Mouse (Mus musculus) embryo, embryonic 11.5 days (tissue): Measurements from ENCODE around the gene Kcns3.

Experiments
- DNase-seq: peaks from one replicate; pipeline ENCODE4 v3.0.0-alpha.2; 2012; ENCODE audit warnings: low read depth, low spot score

Kcns3 gene

DNA sequence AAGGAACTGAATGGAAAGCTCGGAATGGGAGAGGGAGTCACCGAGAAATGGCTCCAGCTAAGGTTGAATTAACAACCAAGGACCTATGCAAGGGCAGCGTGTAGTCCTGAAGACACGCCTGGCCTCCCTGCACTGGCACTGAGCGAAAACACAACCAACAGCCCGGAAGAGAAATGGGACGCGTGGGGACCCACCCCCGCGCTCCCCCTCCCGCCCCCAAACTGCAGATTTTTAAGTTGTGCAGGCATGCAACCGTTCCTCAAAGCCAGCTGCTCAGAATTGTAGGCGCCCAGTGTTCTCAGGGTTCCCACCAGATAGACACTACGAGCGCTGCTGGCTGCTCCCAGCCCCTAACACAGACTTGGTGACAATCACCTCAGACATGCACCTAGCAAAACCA is at the start of gene Kcns3:
Gene Kcns3, minus strand, starts transcription at position 42 of the 400 bp plus-strand sequence.
- no peak for DNase-seq

DNA sequence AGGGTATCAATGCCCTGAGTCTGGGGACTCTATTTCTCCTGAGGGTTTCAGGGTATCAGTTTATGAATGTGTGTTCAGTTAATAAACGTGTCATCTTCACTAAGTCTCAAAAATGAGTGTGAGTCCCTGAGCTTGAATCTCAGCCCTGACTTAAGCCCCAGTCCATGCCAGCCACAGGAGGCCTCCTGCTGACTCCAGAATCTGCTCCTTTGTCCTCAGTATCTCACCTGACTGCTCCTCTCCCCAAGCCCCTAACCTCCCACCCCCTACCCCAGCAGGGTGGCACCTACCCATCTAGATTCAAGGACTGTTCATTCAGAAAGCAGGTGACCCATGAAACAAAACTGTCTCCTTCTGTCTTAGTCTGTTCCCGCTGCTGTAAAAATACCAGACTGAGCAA is 47.7 kb upstream of the Kcns3 start:
- no peak for DNase-seq

DNA sequence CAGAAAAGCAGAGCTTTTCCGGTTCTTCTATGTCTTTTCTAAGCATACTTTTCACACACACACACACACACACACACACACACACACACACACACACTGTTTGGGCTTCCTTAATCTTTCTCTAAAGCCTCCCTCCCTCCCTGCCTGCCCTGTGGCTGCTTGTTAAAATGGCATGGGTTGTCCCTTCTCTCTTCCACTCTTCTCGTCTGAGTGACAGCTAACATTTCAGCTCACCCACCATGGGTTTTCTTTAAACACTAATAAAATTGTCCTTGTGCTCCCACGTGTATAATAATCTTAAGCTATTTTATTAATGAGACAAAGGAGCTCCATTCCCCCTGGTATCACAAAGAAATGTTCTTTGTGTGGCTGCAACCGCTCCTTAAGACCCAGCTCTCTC is 47.2 kb upstream of the Kcns3 start:
- DNase-seq = no peak

DNA sequence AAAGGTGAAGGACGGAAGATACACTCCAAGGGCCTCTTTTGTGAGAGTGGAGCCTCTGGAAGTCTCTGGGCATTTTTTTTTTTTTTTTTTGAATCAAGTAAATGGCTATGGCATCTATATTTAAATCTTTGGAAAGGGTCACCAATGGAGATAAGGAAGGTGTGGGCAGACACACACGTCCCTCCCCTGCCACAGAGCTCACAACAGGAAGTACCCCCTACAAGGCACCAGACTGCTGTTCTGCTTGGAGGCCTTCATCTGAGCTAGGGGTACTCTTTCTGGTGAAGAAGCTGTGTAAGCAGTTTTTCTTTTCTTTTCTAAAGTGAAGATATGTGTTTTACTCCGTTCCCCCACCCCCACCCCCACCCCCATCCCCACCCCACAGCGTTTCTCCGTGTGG is 46.0 kb upstream of the Kcns3 start:
- DNase-seq = no peak

DNA sequence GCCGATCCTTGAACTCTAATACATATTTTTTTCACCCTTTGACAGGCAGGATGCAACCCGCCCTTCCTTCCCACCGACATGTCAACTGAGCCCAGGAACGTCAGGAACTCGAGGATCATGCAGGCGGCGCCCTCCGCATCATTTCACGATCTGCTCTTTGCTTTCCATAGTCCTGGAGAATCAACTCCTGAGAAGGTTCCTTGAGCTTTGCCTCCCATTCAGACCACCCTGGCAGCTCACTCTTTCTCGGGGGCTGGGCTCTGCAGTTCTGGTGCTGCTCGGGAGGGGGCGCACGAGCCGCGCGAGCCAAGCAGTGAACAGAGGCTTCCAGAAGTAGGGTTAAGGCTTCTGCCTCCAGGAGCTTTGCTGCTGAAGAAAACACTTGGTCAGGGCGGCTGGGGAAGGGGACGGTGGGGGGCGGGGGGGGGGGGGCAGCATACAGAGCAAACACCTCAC is 45.3 kb upstream of the Kcns3 start:
- DNase-seq = peak; percentile 51

DNA sequence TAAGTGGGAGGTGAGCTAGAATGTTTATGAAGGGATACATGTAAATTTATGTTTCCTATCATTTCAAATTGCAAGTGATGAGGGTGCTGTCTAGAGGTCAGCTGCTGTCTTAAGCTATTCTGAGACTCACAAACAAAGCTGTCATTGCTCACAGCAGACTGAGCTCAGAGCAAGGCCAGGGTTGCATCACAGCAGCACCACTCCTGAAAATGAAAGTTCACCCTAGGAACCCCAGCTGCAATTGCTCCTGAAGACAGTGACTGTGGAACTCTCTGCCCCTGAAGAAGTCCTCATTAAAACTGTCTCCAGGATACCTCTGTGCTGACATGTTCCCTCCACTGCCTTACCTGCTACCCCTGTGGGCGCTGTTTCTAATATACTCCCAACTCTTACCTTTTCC is 44.2 kb upstream of the Kcns3 start:
- no peak for DNase-seq

DNA sequence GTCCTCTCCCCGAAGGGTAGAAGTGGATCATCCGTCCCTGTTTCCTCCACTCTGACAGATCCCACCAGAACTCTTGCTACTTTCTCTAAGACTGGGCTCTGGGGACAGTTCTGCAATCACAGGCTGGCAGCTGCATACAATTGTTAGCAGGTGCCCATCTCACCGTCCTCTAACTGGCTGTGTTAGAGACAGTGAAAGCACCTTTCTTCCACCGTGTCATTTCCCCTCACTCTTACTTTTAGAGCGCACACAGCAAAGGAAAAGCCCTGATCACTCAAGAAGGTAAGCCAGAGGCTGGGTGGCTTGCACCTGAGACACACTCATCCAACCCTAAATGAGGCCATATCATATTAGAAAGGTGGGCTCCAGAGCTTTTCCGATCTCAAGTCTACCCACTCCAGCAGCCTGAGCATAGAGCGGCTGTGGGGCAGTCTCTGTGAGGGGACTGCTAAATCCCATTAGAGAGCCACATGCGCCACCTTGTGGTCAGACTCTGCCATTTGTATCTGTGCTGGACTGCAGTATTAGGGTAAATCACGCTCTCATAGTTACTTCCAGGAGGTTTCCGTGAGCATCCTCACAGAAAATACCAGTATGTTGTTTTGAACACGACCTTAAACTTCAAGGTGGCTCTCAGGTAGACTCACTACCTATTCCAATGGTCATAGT is 27.8 kb upstream of the Kcns3 start:
- peak; percentile 82 for DNase-seq

DNA sequence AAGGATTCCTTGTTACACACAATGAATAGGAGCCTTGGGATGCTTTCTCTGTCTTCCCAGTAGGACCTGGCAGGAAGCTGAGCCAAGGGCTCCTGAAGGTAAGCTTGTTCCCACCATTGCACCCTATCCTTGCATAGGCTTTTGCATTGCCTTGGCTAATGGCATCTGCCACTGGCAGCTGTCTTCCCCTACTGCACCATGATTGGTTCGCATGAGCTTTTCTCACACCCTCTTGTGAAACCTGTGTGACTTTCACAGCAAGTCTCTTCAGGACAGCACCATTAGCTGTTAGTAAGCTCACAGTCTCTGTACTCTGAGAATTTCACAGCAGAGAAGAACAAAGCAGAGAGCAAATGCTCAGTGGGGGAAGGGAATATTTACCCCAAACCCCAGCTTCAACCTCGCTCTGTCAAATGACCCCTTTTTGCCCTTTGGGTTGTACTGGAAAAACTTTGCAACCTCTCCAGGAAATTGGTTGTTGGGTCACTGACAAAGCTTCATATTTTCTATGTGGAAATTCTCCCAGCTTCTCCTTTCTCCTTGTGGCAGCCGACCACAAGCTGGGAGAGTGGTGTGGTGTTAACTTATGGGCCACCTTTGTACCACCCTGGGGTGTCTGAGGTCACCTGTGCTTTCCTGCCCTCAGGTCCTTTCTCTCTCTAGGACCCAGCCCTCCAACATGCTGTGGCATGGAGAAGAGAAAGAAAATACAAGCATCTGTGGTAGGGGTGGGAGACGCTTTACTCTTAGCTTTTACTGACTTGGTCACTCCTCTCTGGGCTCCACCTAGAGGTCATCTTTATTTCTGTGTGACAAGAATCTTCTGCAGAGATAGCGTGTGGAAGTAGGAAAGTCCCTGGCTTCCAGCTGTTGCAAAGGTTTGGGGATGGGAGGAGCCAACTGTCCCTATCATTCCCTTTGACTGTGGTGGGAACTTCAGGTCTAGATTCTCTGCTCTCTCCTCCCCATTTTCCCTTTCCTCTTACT is 26.8 kb upstream of the Kcns3 start:
- no peak for DNase-seq

DNA sequence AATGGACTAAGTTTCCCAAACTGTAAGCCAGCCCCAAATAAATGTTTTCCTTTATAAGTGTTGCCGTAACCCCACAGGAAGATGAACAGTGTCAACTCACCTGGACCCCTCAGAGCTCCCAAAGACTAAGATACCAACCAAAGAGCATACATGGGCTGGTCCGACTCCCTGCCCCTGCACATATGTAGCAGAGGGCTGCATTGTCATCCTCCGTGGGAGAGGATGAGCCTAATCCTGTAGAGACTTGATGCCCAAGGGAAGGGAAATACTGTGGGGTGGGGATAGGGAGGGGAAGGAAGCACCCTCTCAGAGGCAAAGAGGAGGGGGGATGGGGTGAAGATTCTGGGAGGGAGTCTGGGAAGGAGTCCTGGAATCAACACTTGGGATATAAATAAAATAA is 7.8 kb upstream of the Kcns3 start:
- no peak for DNase-seq

DNA sequence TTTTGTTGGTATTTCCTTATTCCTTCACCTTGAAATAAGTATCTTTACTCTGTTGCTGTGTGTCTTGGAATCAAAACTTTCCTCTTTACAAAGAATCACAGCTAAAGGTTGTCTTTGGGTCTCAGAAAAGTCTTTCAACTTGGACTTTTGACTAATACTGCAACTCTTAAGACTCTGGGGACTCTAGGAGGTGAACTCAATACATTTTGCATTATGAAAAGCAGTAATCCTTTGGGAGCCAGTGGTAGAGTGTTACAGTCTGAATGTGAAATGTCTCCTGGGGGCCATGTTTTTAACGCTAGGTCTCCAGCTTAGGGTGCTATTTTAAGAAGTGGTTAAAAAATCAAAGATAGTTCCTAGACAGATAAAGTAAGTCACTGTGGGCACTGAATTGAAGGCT is 4.3 kb upstream of the Kcns3 start:
- no peak for DNase-seq

DNA sequence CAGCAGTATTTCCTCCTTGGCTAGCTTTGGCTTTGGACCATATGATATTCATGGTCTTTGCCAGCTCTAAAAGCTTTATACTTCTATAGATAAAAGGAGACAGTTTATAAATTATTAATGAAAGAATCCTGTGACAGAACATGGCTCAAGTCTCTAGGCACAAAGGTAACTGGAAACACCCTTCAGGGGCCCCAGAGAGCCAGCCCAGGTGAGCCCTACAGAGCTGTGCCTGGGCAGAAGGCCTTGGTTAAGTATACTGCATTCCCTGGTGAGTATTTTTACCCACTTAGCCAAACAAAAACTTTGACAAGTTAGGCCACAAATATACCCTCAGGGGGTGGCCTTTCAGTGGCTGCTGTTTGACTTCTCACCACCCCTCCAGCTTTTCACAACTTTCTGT is 2.7 kb upstream of the Kcns3 start:
- DNase-seq = no peak

DNA sequence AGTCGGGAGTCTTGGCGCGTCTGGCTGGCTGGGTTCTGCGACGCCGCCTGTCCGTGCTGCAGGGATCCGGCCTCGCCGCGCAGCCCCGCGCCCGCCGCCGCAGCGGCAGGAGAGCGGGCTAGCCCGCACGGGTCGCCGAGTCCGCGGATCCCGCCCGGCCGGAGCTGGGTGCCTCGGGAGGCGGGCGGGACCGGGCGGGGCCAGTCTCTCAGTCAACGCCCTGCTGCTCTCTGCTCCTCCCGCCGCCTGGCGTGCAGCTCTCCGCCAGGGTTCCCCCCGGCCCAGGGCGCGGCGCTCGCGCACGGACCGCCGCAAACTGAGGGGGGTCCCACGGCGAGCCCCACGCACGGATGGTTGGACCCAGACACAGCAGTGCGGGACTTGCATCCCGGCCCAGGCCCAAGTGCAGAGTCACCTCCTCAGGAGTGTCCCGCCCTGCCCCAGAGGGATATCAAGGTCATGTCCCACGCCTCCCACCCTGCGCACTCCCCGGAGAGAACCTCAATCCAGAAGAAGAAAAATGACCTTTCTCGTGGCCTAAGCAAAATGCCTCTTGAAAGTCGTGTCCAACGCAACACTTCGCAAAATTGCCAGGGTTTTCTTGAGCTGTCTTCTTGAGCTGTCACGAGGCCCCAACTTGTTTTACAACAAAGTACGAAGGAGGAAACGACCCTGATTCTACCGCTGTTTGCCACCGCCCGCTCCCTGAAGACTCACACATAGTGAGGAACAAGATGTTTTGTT is 492 bp downstream of the Kcns3 start:
- DNase-seq = peak; percentile 16

DNA sequence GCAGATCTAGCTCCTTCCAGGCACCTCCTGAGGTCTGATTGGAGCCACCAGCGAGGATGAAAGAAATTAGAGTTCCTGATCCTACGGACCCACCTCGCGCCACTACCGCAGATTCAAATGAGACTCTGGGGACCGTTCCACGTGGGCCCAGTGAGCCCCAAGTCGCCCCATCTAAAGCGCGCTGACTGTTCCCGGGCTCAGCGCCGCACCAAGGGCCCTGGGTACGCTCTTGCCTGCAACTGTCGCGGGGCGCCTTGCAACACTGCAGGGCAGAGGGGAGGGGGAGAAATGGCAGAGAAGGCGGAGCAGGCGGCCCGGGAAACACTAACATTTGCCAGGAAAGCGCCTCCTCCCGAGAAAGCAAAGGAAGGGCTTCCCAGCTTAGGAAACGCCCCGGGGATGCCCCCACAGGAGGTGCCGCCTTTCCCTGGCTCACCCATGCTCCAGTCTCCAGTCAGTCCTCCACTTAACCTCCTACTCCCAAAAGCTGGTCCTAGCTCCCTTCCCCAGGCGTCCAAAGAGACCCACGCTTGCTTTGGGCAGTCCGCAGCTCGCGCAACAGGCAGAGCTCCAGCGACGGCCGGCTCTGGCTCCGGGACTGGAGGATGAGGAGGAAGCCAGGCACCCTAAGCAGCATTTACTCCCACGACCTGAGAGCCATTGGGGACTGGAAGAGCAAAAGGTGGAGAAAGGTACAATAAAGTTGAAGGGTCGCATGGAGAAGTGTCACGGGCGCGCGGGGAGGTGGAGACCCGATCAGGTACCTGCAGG is 1.2 kb downstream of the Kcns3 start:
- DNase-seq = peak; percentile 29

DNA sequence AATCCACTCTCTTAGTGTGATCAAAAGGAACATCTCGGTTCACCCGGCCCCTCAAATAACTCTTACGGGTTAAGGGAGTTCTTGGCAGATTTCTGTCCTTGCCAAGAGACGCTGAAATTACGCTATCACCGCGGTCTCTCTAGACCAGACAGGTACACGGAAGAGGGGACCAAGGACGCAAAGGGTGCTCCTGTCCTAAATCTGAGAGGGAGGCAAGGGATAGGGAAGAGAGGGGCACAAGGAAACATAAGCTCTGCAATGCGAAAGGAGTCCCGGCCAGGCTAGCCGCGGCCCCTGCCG is 1.8 kb downstream of the Kcns3 start:
- DNase-seq = peak; percentile 20

DNA sequence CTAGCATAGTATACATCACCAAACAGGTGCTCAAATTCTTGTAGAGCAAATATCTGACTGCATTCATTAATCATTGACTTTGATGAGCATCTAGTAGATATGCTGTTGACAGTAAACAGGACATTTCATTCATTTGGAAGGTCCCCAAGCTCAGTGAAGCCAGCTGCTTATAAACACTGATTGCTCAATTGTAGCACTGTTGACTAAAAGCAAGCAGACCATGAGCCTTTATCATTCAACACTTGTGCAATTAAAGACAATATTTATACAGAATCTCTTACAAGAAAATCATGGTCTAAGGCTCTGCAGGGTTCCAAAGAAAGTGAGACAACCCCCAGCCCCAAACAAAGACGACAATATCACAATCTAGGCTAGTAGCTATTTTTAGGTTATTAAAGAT is 6.0 kb downstream of the Kcns3 start:
- DNase-seq = no peak

DNA sequence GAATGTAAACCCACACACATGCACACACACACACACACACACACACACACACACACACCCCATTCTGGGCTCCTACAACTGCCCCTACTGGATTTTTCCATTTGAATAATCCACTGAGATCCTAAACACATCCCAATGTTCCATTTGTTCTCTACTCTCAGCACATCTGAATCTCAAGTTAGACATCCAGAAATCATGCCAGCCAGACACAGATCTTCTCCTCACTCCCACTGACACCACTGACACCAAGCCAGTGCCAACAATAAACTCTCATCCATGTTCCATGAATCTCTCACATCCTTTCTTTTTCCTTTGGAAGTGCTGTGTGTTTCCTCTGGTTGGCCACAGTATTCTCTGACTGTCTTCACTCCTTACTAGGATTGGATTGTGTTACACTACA is 18.4 kb downstream of the Kcns3 start:
- DNase-seq = no peak

DNA sequence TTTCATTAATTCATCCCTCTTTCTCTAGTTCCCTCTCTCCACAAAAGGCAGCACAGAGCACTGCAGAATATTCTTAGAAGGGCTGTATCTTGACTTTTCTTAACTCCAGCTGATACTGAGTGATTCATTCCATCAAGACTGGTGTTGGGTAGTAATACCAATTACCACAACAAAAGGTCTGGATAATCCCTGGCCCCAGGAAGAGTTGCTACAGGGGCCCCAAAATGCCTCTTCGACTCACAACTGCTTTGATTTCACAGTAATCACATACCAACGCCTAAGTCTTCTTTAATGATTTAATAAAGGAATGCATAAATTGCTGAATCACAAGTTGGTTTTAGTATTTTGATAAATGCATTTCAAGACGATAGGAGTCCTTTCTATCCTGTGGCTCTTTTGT is 21.7 kb downstream of the Kcns3 start:
- DNase-seq = no peak

DNA sequence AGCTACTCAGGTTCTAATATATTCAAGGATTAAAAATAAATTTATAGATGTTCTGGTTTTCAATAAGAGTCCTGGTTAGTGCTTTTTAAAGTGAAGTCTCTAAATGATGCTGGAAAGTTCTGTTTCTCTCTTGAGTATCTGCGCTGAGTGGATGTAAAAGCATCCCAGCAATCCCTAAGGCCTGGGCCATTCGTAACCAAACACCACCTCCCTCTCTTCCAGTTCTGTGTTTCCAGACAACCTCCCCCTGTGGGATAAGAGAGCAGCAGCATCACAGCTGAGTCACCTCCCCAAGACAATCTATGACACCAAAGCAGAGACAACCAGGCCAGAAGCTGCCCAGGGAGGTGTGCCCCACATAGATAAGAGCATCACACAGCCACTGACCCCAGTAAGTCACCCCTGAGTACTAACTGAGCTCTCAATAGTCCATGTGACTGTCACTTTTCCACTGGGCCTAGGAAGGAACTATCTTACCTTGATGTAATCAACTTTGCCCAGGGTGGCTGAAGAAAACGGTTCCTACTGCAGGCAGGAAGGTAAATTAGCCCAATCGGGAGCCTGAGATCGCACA is 24.6 kb downstream of the Kcns3 start:
- DNase-seq = no peak

DNA sequence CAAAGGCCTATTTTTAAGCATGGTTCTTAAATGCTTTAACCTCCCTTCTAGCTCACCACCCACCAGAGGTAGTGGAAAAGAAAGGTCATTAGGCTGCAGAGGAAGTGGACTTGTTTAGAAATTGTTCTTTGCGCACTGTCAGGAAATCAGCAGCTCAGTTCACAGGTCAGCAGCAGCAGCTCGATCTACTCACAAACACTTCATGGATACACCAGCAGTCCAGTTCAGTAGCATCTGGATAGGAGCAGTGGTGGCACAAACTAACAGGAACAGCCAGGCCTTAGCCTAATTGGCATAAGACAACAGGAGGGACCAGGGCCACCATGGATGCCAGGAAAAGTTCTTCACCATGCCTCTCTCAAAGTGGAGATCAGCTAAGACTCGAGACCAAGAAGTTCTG is 49.3 kb downstream of the Kcns3 start:
- no peak for DNase-seq

DNA sequence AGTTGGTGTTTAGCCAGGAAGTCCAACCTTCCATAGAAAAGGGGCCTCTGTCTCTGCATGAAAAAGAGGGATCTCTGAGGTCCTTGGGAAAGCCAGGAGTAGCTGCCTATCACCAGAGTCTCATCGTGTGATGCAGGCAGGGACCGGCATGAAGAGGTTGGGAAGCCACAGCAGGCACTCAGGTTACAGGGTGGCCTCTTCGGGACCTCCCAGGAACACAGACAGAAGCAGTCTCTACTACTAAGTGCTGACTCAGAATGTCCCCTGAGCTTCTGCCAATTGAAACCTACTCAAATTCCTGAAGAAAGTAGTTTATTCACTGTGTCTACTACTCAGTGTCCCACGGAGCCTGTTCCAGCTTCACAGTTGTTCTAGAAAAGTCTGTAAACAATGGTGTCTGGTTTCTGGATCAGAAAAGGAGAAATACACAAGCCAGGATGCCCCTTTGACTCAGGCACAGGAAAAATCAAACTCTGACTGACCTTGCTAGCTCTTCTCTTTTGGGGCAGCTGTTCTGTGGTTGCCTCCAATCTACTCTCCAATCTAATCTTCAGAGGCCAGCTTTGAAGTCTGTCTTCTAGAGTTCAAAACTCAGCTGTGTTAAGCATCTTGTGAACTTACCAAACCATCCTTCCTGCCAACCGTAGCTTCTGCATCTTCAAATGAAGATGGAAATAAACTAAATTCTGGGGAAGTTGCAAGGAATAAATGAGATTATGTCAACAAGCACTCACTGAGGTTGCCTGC is 62.1 kb downstream of the Kcns3 start:
- DNase-seq = no peak

DNA sequence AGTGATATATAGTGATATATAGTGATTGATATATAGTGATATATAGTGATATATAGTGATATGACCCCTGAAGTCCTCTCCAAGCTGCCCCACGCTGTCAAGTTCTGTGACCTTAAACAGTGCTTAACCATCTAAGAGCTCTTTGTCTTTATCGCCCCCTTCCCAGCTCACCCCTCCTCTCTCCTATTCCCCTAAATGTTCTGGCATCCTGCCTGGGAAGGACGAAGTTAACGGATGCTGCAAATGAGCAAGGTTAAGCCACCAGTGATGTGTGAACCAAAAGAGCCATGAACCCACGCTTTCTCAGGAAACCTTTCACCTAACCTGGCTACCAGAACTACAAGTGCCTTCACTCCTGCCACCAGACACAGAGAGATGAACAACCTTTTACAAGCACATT is 64.0 kb downstream of the Kcns3 start:
- DNase-seq = no peak
